Mouse (Mus musculus): ENCODE measurements around the gene Rrp9. TPM values are rescaled to one million over a fixed set of nuclear protein-coding genes. Genes with fewer than 3 reads are reported as not detected.

Gene Rrp9
- polyA plus RNA-seq, 1 experiment from 2014 or later = 14.5 TPM

- TF ChIP-seq EP300 (IDR thresholded peaks at IDR 0.05; ENCODE audit: low read depth) (no peak), CTCF (IDR thresholded peaks at IDR 0.05; ENCODE audit: low read depth) (no peak)
- no peak overlapping the region for H3K4me2 ChIP-seq (ENCODE audit: low read depth, low read length)
- WGBS (ENCODE audit: insufficient replicate concordance) = 47% methylated on average over 13 of the region's 13 CpGs
- no peaks in the 10 kb centered on the region for H3K4me1 ChIP-seq (ENCODE audit: insufficient read depth)
- DNase-seq (no peak), ATAC-seq (no peak)
- no peaks in the 10 kb centered on the region for H3K36me3 ChIP-seq (replicated peaks; ENCODE audit: insufficient read depth, low read length)
- no peak overlapping the region for H3K9ac ChIP-seq (replicated peaks)
- H3K9me3 ChIP-seq (ENCODE audit: low read length) = no peaks in the 10 kb centered on the region
- no peak overlapping the region for H3K27ac ChIP-seq (ENCODE audit: low read depth)
- no peaks in the 10 kb centered on the region for H3K27me3 ChIP-seq (ENCODE audit: insufficient read depth, low read length)
- H3K4me3 ChIP-seq (ENCODE audit: low read depth, low read length) = no peak overlapping the region
Measured at GRCm38 (mm10) chr9:106512729-106513450, 37.1 kb downstream of the Rrp9 start.

- Histone ChIP-seq H3K27ac (ENCODE audit: low read depth) (no peak overlapping the region), H3K9me3 (ENCODE audit: low read length) (no peaks in the 10 kb centered on the region), H3K27me3 (ENCODE audit: insufficient read depth, low read length) (no peaks in the 10 kb centered on the region), H3K4me1 (ENCODE audit: insufficient read depth) (no peaks in the 10 kb centered on the region), H3K4me3 (ENCODE audit: low read depth, low read length) (no peak overlapping the region), H3K36me3 (replicated peaks; ENCODE audit: insufficient read depth, low read length) (no peaks in the 10 kb centered on the region), H3K9ac (replicated peaks) (no peak overlapping the region), H3K4me2 (ENCODE audit: low read depth, low read length) (no peak overlapping the region)
- no peak for ATAC-seq
- DNase-seq = no peak
- no peak for TF ChIP-seq CTCF (IDR thresholded peaks at IDR 0.05; ENCODE audit: low read depth)
- no peak for TF ChIP-seq EP300 (IDR thresholded peaks at IDR 0.05; ENCODE audit: low read depth)
- WGBS (ENCODE audit: insufficient replicate concordance) = 69% methylated on average over 6 of the region's 6 CpGs
Measured at GRCm38 (mm10) chr9:106513566-106513965, 37.8 kb downstream of the Rrp9 start.

- no peaks in the 10 kb centered on the region for H3K9me3 ChIP-seq (ENCODE audit: low read length)
- no peak for DNase-seq
- H3K4me3 ChIP-seq (ENCODE audit: low read depth, low read length) = no peak within 1 kb of the TSS
- H3K27ac ChIP-seq (ENCODE audit: low read depth) = no peak within 1 kb of the TSS
- no peaks in the 10 kb centered on the region for H3K36me3 ChIP-seq (replicated peaks; ENCODE audit: insufficient read depth, low read length)
- no peak within 1 kb of the TSS for H3K4me2 ChIP-seq (ENCODE audit: low read depth, low read length)
- 79% methylated on average over 4 of the region's 4 CpGs for WGBS (ENCODE audit: insufficient replicate concordance)
- no peak within 1 kb of the TSS for H3K9ac ChIP-seq (replicated peaks)
- H3K4me1 ChIP-seq (ENCODE audit: insufficient read depth) = no peaks in the 10 kb centered on the region
- no peak for ATAC-seq
- TF ChIP-seq EP300 (IDR thresholded peaks at IDR 0.05; ENCODE audit: low read depth) (no peak), CTCF (IDR thresholded peaks at IDR 0.05; ENCODE audit: low read depth) (no peak)
- no peaks in the 10 kb centered on the region for H3K27me3 ChIP-seq (ENCODE audit: insufficient read depth, low read length)
Measured at GRCm38 (mm10) chr9:106514273-106514672, 38.5 kb downstream of the Rrp9 start, which contains the start of gene Iqcf5. Gene Iqcf5 (plus strand): TSS chr9:106514573.

GRCm38 (mm10) chr9:106519433-106519832, 43.7 kb downstream of the Rrp9 start:
- ATAC-seq (no peak), DNase-seq (no peak)
- Histone ChIP-seq H3K27me3 (ENCODE audit: insufficient read depth, low read length) (no peaks in the 10 kb centered on the region), H3K4me1 (ENCODE audit: insufficient read depth) (no peaks in the 10 kb centered on the region), H3K4me3 (ENCODE audit: low read depth, low read length) (no peak overlapping the region), H3K4me2 (ENCODE audit: low read depth, low read length) (no peak overlapping the region), H3K36me3 (replicated peaks; ENCODE audit: insufficient read depth, low read length) (no peaks in the 10 kb centered on the region), H3K27ac (ENCODE audit: low read depth) (no peak overlapping the region), H3K9me3 (ENCODE audit: low read length) (no peaks in the 10 kb centered on the region), H3K9ac (replicated peaks) (no peak overlapping the region)
- TF ChIP-seq CTCF (IDR thresholded peaks at IDR 0.05; ENCODE audit: low read depth) (no peak), EP300 (IDR thresholded peaks at IDR 0.05; ENCODE audit: low read depth) (no peak)
- 49% methylated on average over 2 of the region's 2 CpGs for WGBS (ENCODE audit: insufficient replicate concordance)

DNA sequence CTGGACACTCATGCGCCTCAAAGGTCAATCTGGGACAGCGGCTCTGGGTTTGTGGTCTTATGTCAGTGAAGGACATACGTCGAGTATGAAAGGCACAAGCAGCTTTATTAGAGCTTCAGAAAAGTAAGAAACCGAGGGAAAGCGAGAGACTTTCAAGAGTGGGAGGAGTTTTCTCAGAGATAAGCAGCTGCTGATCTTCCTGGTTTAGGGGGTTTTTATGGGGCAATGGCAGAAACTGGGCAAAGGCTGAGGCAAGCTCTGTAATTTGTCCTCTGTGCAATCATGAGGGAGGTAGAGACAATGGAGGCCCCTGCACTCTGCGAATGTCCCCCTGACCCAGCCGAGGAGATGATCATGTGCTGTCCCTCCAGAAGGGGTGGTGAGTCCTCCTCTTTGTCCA, 44.1 kb downstream of the Rrp9 start:
- ATAC-seq (no peak), DNase-seq (no peak)
- no peak overlapping the region for H3K4me3 ChIP-seq (ENCODE audit: low read depth, low read length)
- H3K4me2 ChIP-seq (ENCODE audit: low read depth, low read length) = no peak overlapping the region
- no peaks in the 10 kb centered on the region for H3K36me3 ChIP-seq (replicated peaks; ENCODE audit: insufficient read depth, low read length)
- no peaks in the 10 kb centered on the region for H3K9me3 ChIP-seq (ENCODE audit: low read length)
- no peak overlapping the region for H3K9ac ChIP-seq (replicated peaks)
- TF ChIP-seq EP300 (IDR thresholded peaks at IDR 0.05; ENCODE audit: low read depth) (no peak), CTCF (IDR thresholded peaks at IDR 0.05; ENCODE audit: low read depth) (no peak)
- H3K4me1 ChIP-seq (ENCODE audit: insufficient read depth) = no peaks in the 10 kb centered on the region
- no peaks in the 10 kb centered on the region for H3K27me3 ChIP-seq (ENCODE audit: insufficient read depth, low read length)
- WGBS (ENCODE audit: insufficient replicate concordance) = 59% methylated on average over 8 of the region's 8 CpGs
- no peak overlapping the region for H3K27ac ChIP-seq (ENCODE audit: low read depth)

- no peak overlapping the region for H3K9ac ChIP-seq (replicated peaks)
- no peaks in the 10 kb centered on the region for H3K4me1 ChIP-seq (ENCODE audit: insufficient read depth)
- H3K27me3 ChIP-seq (ENCODE audit: insufficient read depth, low read length) = no peaks in the 10 kb centered on the region
- TF ChIP-seq EP300 (IDR thresholded peaks at IDR 0.05; ENCODE audit: low read depth) = no peak
- peak; percentile 92 for TF ChIP-seq CTCF (IDR thresholded peaks at IDR 0.05; ENCODE audit: low read depth)
- H3K4me3 ChIP-seq (ENCODE audit: low read depth, low read length) = no peak overlapping the region
- 32% methylated on average over 3 of the region's 3 CpGs for WGBS (ENCODE audit: insufficient replicate concordance)
- DNase-seq (peak; percentile 31), ATAC-seq (no peak)
- no peaks in the 10 kb centered on the region for H3K9me3 ChIP-seq (ENCODE audit: low read length)
- H3K36me3 ChIP-seq (replicated peaks; ENCODE audit: insufficient read depth, low read length) = no peaks in the 10 kb centered on the region
- H3K27ac ChIP-seq (ENCODE audit: low read depth) = no peak overlapping the region
- no peak overlapping the region for H3K4me2 ChIP-seq (ENCODE audit: low read depth, low read length)
Measured at GRCm38 (mm10) chr9:106531833-106532232, 56.1 kb downstream of the Rrp9 start.

All from liver, postnatal 0 days (tissue).